Mouse (Mus musculus) B cell, adult 2 months (primary cell): ENCODE data around the gene Zbed3.
"Not testable (repeated sequence)": the region's sequence is repeated elsewhere in the genome, so short reads cannot be mapped to it uniquely, and the experiment has no call there.

Experiments used
- DNase-seq, 2 experiments: peaks; one replicate each; pipeline ENCODE4 v3.0.0; 2022

Zbed3 gene

DNA sequence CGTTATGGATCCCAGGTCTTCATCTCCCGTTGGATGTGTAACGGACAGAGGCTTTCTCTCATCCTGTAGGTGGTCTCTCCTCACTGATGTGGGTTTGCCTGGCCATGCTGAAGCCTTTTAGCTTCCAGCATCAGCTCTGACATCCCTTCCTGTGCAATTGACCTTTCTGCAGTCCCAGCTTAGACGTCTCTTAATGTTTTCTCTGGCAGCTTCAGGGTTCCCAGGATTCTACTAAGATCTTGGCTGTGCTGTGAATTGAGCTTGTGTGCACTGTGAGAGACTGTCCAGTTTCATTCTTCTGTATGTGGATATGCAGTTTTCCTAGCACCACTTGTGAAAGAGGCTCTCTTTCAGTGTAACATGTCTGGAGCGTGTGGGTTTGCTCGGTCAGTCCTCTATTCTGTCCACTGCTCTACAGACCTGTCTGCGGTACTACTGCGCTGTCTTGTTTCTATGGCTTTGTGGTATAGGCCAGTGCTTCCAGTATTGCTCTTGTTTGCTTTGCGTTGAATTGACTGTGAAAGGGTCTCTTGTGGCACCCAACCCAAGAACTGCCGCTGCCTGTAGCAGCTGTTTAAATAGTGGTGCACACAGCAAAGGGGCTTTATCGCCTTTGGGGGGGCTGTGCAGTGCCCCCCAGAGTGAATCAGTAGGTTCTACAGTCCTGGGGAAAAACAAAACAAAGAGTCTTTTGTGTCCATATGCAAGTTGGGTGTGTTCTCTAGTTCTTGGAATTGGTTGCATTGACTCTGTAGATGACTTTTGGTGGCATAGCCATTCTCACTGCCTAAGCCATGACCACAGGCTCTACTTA is 8.9 kb downstream of the Zbed3 start:
- DNase-seq = no peak

DNA sequence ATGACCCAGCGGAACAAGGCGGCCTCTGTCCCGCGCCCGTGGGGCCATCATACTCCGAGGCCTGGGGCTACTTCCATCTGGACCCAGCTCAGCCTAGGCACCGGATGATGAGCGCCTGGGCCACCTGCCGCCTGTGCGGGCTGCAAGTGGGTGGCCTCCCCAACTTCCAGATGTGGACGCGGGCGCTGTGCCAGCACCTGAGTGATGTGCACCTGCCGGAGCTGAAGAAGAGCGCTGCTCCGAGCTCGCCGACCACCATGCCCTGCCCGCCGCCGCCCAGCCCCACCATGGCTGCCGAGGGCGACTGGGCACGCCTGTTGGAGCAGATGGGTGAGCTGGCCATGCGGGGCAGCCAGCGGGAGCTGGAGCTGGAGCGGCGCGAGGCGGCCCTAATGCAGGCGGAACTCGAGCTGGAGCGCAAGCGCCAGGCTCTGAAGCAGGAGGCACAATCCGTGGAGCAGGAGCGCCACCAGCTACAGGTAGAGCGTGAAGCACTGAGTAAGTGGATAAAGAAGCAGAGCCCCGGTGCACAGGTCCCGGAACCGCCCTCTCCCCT is 12.8 kb downstream of the Zbed3 start:
- no peak for DNase-seq

DNA sequence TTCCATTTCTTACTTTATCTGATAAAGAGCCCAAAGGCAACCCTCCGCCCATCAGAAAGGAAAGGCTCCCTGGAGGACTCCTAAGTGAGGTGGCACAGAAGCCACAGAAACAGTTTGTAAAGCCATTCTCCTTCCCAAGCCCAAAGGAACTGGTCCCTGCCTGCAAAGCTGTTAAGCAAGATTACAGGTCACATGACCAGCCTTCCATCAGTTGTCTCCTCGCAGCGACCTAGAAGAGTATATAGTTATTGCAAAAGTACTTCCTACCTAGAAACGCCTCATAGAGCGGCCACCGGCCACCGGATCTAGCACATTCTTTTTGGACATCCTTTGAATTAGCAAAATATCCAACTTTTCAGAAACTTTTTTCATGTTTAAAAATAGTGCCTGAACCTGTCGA is 20.1 kb downstream of the Zbed3 start:
- no peak for DNase-seq

DNA sequence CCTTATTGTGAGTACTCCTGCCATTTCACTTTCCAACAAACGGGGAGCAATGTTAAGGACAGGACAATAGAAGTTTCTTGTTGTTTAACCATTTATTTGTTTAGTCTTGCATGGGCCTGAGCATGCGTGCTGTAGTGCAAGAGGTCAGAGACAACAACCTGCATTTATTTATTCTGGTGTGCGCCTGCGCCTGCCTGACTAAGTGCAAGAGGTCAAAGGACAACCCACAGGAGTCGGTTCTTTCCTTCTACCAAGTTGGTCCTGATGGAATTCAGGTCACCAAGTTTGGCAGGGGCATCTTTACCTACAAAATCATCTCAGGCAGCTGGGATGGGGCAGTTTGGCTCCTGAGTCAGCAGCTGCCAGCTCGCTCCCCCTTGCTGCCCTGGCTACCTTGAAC is 22.5 kb downstream of the Zbed3 start:
- no peak for DNase-seq

DNA sequence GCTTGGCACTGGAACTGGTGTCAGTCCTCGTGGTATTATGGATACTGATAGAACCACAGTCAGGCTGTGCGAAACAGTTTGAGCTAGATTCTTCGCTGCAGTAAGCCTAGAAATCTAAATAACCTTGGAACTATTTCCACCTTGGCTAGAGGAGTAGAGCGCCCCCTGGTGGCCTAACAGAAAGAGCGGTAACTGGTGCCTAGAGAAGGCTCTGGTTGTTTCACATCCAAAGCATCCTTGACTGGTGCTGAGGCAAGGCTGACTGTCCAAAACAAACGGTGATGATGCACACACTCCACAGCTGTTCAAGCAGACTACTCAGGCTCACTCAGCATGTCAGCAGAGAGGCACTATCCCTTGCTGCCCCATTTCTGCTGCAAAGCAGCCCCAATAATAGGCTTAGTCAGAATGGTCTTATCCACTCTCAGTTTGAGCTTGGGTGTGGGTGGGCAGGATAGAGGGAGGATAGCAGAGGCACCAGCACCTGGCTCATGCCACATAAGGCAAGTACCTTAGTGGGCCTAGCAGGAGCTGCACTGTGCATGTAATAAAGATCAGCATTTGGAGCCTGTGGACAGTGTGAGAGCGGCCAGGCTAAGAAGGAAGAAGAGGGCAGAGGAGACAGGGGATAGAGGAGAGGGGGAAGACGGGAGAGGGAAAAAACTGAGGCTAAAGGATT is 23.7 kb downstream of the Zbed3 start:
- DNase-seq = peak; percentile 78 to 79

DNA sequence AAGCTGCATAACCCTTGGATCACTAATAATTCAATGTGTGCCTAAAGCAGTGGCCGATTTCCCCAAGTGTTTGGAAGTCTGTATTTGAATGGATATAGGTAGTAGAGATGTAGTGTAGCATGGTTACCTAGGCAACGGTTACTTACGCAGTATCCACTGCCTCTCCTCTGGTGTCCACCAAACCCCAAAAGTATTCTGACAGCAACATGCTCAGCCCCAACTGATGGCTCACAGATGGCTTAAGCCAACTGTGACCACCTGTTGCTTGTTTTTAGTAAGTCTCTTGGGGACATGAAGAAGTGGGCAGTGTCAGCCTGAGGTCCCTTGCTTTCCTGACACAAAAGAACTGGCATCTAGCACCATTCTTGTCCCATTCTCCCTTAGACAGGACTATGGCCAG is 25.1 kb downstream of the Zbed3 start:
- no peak for DNase-seq

DNA sequence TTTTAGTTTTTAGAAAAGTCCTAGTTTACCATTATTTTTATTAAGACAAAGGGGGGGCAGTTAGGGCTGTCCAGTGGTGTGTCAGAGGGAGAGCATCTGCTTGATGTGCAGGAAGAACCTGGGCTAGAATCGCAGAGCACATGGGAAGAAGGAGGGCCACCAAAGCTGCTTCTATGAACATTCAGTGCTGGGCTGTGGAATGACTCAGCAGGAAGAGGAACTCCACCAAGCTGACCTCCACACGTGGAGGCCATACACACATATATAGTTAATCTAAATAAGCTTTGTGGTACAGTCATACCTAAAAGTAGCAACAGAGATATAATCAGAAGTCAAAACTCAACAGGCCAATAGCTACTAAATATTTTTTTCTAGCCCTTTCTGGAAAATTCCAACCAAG is 34.8 kb downstream of the Zbed3 start:
- no peak for DNase-seq

DNA sequence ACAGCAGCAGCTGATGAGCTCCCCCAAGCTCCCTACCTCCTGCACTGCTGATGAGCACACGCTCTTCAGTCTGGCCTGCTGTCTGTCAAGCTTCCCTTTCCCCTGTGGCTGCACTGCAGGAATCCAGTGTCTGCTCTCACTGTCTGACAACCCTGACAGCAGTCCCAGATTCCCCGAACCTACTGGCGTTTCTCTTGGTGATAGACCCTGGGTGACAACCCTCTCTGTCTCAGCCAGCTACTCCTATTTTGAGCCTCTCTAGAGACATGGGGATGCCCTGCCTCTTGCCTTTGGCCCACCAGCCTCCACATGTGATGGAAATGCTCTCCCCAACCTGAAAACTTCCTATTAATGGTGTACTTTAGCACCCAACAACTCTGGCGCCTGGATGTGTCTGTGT is 40.0 kb downstream of the Zbed3 start:
- DNase-seq = no peak

DNA sequence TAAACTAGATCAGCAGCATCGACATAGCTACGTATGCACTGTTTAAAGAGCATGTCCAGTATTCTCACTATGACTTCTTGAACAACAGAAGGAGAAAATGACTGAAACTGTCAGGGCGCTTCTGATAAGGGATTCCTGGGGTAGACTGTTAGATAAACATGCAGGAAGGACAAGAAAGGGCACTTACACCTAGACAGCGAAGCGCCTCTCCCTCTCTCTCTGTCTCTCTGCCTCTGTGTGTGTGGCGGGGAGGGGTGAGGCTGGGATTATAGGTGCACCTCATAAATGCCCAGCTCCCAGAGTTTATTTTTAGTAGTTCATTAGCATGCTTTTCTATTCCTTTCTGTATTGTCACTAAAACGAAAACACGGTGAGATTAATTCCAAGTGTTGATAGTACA is 42.9 kb downstream of the Zbed3 start:
- no peak for DNase-seq

DNA sequence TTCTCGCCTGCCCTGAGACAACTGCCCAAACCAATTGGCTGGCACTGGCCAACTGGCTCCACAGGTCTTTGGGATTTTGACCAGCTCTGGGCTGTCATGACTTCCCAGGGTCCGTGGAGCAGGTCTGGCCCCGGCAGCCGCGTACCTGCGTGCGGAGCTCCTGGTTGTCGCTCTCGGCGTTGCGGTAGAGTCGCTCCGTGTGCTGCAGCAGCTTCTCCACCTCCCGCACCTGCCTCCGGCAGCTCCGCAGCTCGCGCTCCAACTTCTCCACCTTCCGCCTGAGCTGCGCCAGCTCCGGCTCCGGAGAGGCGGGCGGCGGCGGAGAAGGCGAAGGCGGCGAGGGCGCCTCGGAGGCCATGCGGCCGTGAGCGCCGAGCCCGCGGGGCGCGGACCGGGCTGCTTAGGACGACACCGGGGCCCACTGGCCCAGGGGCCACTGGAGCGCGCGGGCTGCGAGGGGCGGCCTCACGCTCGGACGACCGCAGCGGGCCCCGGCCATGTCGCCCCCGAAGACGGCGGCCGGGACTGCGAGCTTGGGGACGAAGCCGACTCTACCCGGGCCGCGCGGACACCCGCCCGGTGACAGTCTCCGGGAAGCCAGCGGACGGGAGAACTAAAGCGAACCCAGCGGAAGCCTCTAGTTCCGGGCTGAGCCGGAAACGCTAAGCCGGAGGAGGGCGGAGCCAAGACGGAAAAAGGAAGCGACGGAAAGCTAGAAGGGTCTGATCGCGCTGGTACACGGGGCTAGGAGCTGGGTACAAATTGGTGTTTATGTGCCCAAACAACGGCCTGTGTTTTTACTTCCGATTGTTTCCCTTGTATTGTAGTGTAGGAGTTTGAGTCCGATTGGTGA is 51.5 kb downstream of the Zbed3 start, which contains the start of gene Aggf1:
Gene Aggf1, minus strand, starts transcription at position 652 of the 853 bp plus-strand sequence.
- peak; percentile 91 for DNase-seq

DNA sequence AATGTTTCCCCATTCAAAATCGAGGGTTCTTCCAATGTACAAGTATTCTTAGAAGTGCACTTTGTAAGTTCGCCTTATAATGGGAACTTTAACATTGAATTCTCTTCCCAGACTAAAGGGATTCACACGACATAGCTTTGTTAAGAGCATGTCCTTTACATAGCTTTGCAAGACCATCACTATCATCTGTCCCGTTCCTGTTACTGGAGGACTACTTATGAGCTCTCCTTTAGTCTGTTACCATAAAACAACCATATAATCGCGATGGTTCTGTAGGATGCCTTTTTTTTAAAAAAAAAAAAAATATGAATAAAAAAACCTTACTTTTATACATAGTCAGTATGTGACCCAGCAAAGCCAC is 52.1 kb downstream of the Zbed3 start:
- DNase-seq = no peak

DNA sequence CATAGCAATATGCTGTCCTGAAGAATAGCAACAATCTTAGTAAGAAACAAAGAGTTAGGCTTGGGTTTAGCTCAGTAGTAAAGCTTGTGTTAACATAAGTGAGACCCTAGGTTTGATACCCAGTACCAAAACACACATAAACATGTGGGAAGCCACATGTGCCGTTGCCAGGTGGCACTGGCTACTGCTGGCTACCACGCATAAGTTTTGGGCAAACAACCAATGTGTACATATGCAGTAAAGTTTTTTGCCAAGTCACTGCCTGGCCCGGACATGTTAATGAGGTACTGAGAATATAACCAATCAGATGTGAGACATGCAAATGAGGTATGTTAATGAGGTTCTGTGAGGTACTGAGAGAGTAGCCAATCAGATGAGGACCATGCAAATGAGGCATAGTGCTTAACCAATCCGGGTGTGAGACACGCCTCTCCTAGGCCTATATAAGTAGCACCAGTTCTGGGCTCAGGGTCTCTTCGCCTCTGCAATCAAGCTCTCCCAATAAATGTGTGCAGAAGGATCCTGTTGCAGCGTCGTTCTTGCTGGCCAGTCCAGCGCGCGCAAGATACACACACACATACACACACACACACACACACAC is 53.4 kb downstream of the Zbed3 start:
- DNase-seq = not testable (repeated sequence)

DNA sequence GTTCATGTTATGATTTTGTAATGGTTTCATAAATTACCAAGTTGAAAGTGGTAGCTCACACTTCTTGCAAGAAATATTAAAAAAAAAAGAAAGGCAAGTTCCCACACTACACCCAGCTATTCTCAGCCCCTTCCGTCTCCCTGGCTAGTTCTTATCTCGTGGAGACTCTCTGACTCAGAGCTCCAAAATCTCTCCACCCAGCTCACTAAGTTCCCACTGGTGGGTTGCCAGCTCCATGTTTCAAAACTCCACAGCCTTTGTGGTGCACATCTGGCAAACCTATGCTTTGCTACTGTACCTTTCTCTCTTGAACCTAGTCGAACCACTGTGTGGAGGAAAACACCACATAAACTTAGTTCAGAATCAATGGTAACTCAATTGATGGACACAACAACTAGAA is 55.3 kb downstream of the Zbed3 start:
- DNase-seq = no peak

DNA sequence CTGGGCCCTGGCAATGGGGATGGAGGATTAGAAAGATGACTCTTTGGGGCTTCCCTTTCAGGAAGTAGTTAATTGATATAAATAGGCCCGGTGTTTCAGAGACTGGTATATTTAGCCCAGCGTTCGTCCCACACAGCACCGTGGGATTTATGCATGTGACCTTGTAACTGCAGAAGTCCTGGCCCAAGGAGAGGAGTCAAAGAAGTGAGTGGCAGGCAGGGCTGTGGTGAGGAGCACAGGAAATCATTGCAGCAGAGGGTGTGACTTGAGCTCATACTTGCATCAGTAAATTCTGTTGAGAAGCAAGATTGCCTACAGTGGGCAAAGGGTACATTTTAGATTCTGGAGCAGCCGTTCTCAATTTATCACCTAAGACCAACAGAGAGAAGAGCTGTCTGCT is 59.0 kb downstream of the Zbed3 start:
- DNase-seq = no peak
